In the genomic region with DNA sequence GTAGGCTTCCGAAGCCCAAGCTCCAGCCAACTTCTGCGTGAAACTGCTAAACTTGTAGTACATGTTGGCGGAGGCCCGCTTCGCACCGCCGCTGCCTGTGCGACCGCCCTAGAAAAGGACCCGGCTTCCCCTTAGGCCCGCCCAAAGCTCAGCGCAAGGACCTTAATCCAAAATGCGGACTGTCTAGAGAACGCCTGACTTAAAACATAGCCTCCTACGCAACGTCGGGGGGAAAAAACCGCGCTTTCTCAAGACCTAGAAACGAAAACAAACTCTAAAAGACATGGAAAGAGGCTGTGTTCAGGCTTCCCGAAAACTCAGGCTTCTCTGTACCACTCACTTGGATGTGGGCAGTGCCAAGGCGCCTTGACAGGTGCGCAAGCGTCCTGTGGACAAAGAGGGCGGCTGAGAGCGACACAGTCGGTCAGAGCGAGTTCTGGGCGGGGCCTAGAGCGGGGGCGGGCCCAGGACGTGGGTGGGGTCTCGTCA, we compare ENCODE assay signal across 8 mouse cellular contexts. TPM values are rescaled to one million over a fixed set of nuclear protein-coding genes. Genes with fewer than 3 reads are reported as not detected.
DNase-seq lines count a peak whose midpoint lies in the region; ATAC-seq and TF ChIP-seq lines count a peak whose summit lies in the region.

No protein-coding gene starts in this region.

- no peaks in the 10 kb centered on the region for H3K36me3 ChIP-seq in heart, embryonic 12.5 days
- no peaks in the 10 kb centered on the region for H3K36me3 ChIP-seq in kidney, postnatal 0 days (ENCODE audit: insufficient read depth, low read length)
- H3K36me3 ChIP-seq in liver, embryonic 11.5 days (ENCODE audit: control insufficient read depth, insufficient read depth, low read length), result no peaks in the 10 kb centered on the region; the same call in 1 of the 2 replicates
- no peaks in the 10 kb centered on the region for H3K36me3 ChIP-seq in stomach, embryonic 14.5 days (ENCODE audit: control insufficient read depth, insufficient read depth, low read length)

- TF ChIP-seq CTCF in kidney, postnatal 0 days (IDR thresholded peaks at IDR 0.05; ENCODE audit: low read depth), result no peak; the same call in 1 of the 2 replicates

- peak; percentile 97 for ATAC-seq in erythroid progenitor cell, adult 5-6 weeks (replicated peaks; ENCODE audit: low FRiP score, poor library complexity, severe bottlenecking)
- ATAC-seq in heart, embryonic 12.5 days (ENCODE audit: insufficient number of reproducible peaks, low FRiP score), result peak; percentile 99
- peak; percentile 99 for ATAC-seq in kidney, postnatal 0 days (replicated peaks; ENCODE audit: low FRiP score, low read depth)
- peak; percentile 99 for ATAC-seq in liver, embryonic 11.5 days (replicated peaks; ENCODE audit: low FRiP score)
- peak; percentile 98 for ATAC-seq in stomach, embryonic 14.5 days (ENCODE audit: insufficient number of reproducible peaks, insufficient read depth, low FRiP score, low read depth)

- H3K4me3 ChIP-seq in heart, embryonic 12.5 days, result peak overlapping the region; percentile 91
- H3K4me3 ChIP-seq in kidney, postnatal 0 days (replicated peaks; ENCODE audit: low read depth, low read length), result peak overlapping the region; percentile 93
- H3K4me3 ChIP-seq in liver, embryonic 11.5 days (ENCODE audit: low read depth, low read length), result peak overlapping the region; percentile 97
- peak overlapping the region; percentile 98 for H3K4me3 ChIP-seq in stomach, embryonic 14.5 days (ENCODE audit: low read depth, low read length)

- H3K27ac ChIP-seq in heart, embryonic 12.5 days (ENCODE audit: poor library complexity, severe bottlenecking), result peak overlapping the region; percentile 74
- peak overlapping the region; percentile 86 for H3K27ac ChIP-seq in kidney, postnatal 0 days
- H3K27ac ChIP-seq in liver, embryonic 11.5 days (ENCODE audit: low read depth, low read length), result peak overlapping the region; percentile 58
- H3K27ac ChIP-seq in stomach, embryonic 14.5 days (ENCODE audit: low read length), result peak overlapping the region; percentile 67; the same call in 1 of the 2 replicates

- under 1% methylated on average over 33 of the region's 33 CpGs for WGBS in heart, embryonic 12.5 days
- under 1% methylated on average over 33 of the region's 33 CpGs for WGBS in kidney, postnatal 0 days
- WGBS in liver, embryonic 11.5 days, result under 1% methylated on average over 33 of the region's 33 CpGs
- WGBS in stomach, embryonic 14.5 days, result under 1% methylated on average over 33 of the region's 33 CpGs

- H3K4me1 ChIP-seq in heart, embryonic 12.5 days (replicated peaks), result peaks cover 19% of the 10 kb centered on the region
- H3K4me1 ChIP-seq in kidney, postnatal 0 days (replicated peaks; ENCODE audit: insufficient read depth, low read length), result peaks cover 12% of the 10 kb centered on the region
- H3K4me1 ChIP-seq in liver, embryonic 11.5 days (replicated peaks; ENCODE audit: control insufficient read depth, insufficient read depth, low read length), result peaks cover 18% of the 10 kb centered on the region
- H3K4me1 ChIP-seq in stomach, embryonic 14.5 days (ENCODE audit: control insufficient read depth, insufficient read depth, low read length), result peaks cover 25% of the 10 kb centered on the region

- H3K27me3 ChIP-seq in heart, embryonic 12.5 days (replicated peaks), result no peaks in the 10 kb centered on the region
- no peaks in the 10 kb centered on the region for H3K27me3 ChIP-seq in kidney, postnatal 0 days (ENCODE audit: insufficient read depth, low read length)
- no peaks in the 10 kb centered on the region for H3K27me3 ChIP-seq in liver, embryonic 11.5 days (replicated peaks; ENCODE audit: control insufficient read depth, insufficient read depth, low read length)
- H3K27me3 ChIP-seq in stomach, embryonic 14.5 days (ENCODE audit: control insufficient read depth, insufficient read depth, low read length), result no peaks in the 10 kb centered on the region

- no peaks in the 10 kb centered on the region for H3K9me3 ChIP-seq in heart, embryonic 12.5 days (replicated peaks)
- H3K9me3 ChIP-seq in kidney, postnatal 0 days (replicated peaks; ENCODE audit: low read length), result no peaks in the 10 kb centered on the region
- H3K9me3 ChIP-seq in liver, embryonic 11.5 days (ENCODE audit: control insufficient read depth, low read length), result no peaks in the 10 kb centered on the region; the same call in 1 of the 2 replicates
- H3K9me3 ChIP-seq in stomach, embryonic 14.5 days (ENCODE audit: control insufficient read depth, low read depth, low read length), result no peaks in the 10 kb centered on the region

- H3K4me2 ChIP-seq in heart, embryonic 12.5 days, result peak overlapping the region; percentile 84
- peak overlapping the region; percentile 72 for H3K4me2 ChIP-seq in kidney, postnatal 0 days (ENCODE audit: low read length)
- H3K4me2 ChIP-seq in liver, embryonic 11.5 days, result peak overlapping the region; percentile 96
- H3K4me2 ChIP-seq in stomach, embryonic 14.5 days (replicated peaks; ENCODE audit: low read depth, low read length), result peak overlapping the region; percentile 90

- peak; percentile 94 for DNase-seq in CD4-positive helper T cell, adult 2 months (ENCODE audit: low read depth, low spot score)
- peak; percentile 92 for DNase-seq in brain, embryonic 18.5 days (ENCODE audit: low read depth, low spot score)
- DNase-seq in kidney, postnatal 0 days (ENCODE audit: low spot score), result peak; percentile 97
- DNase-seq in liver, embryonic 11.5 days (ENCODE audit: low spot score), result peak; percentile 94
- DNase-seq in naive thymus-derived CD4-positive, alpha-beta T cell, adult 2 months (ENCODE audit: low read depth), result peak; percentile 97

- H3K9ac ChIP-seq in heart, embryonic 12.5 days, result peak overlapping the region; percentile 93
- H3K9ac ChIP-seq in kidney, postnatal 0 days (ENCODE audit: low read depth, low read length), result peak overlapping the region; percentile 92
- peak overlapping the region; percentile 90 for H3K9ac ChIP-seq in liver, embryonic 11.5 days (ENCODE audit: low read depth, low read length)
- peak overlapping the region; percentile 96 for H3K9ac ChIP-seq in stomach, embryonic 14.5 days (replicated peaks; ENCODE audit: low read depth, low read length)

RNA-seq across cellular contexts. Expression of gene Cox7a2l, which starts 2.9 kb away (rescaled TPM):
- 75.3 and 83.0 TPM in 2 replicates for total RNA-seq in erythroid progenitor cell, adult 5-6 weeks (2015; ENCODE audit: low replicate concordance)
- 38.7 and 77.8 TPM in 2 replicates for total RNA-seq in erythroid progenitor cell, adult 5-6 weeks (2017; ENCODE audit: low replicate concordance)
- polyA plus RNA-seq in heart, embryonic 12.5 days (2016; fragmentation: Nextera tagmentation; extraction: Ambion mirVana), result 188 and 192 TPM in 2 replicates
- 258 and 279 TPM in 2 replicates for polyA plus RNA-seq in kidney, postnatal 0 days (2015; fragmentation: Nextera tagmentation; extraction: Ambion mirVana)
- polyA plus RNA-seq in liver, embryonic 11.5 days (2014; fragmentation: Nextera tagmentation; extraction: Ambion mirVana), result 134 and 136 TPM in 2 replicates
- polyA plus RNA-seq in stomach, embryonic 14.5 days (2014; fragmentation: Nextera tagmentation; extraction: Ambion mirVana), result 187 and 189 TPM in 2 replicates

Comparison
In these comparisons a context has a peak if more than half of its experiments do, and no peak if none do; other contexts are left out.
1. Peak in every context shown above with its lines: DNase-seq, ATAC-seq, H3K4me3 ChIP-seq and H3K27ac ChIP-seq.